Mouse (Mus musculus) lung, postnatal 0 days (tissue): Measurements from ENCODE around the gene Fdx1.

Experiments used
- CTCF ChIP-seq: IDR thresholded peaks from 2 replicates; pipeline ENCODE4 v1.5.1; 2016; ENCODE audit warnings: antibody characterized with exemption, mild to moderate bottlenecking
- EP300 ChIP-seq: IDR thresholded peaks from 2 replicates; pipeline ENCODE4 v1.6.1; 2016; ENCODE audit warnings: antibody characterized with exemption, mild to moderate bottlenecking, control low read depth

DNA sequence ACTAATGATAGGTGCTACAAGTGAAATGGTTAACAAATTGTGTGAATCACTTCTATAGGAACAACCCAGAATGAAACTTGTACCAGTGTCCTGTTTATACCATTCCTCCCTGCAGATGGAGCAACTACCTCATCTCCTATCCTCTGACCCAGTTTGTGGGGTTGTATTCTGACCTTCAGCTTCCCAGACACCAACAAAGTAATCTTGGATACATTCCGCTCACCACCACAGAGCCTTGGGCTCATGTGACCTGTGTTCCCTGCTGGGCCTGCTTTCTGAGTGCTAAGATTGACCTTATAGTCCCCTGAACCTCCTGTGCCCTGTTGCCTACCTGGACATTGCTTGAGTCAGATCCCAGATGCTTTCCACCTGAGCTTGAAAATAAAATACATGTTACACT is 47.8 kb downstream of the Fdx1 start:
- TF ChIP-seq EP300 (no peak), CTCF (peak; percentile 32; the same call in 1 of the 2 replicates)
